Mouse (Mus musculus): ENCODE data around the gene Wars2. TPM values are rescaled to one million over a fixed set of nuclear protein-coding genes. Genes with fewer than 3 reads are reported as not detected.

The Wars2 gene
- polyA plus RNA-seq, 1 experiment from 2014 or later, result 5.5 TPM

DNA sequence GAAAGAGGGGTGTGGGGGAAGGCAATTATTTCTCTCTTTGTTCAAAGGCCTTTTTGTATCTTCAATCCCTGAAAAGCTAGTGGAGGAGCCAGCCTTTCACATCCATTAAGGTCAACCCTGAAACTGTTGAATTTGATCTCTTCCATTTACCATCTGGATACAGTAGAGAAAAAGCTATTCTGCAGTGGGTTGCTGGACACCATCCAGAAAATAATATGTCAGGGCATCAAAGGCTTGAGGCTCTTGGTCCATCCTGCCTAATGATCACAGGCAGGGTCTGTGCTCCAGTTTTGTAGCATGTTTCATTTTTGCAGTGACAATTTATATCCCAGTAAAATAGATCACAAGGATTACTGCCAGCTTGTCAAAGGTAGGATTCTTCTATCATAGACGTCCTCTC, 16.1 kb downstream of the Wars2 start:
- Histone ChIP-seq H3K27me3 (no peaks in the 10 kb centered on the region), H3K4me2 (no peak overlapping the region), H3K9ac (no peak overlapping the region), H3K4me1 (no peaks in the 10 kb centered on the region; the same call in 1 of the 2 replicates), H3K36me3 (replicated peaks) (no peaks in the 10 kb centered on the region), H3K9me3 (no peaks in the 10 kb centered on the region), H3K4me3 (replicated peaks) (no peak overlapping the region), H3K27ac (no peak overlapping the region)
- WGBS, result 45% methylated on average over 1 of the region's 1 CpGs
- ATAC-seq (ENCODE audit: low FRiP score), result no peak; the same call in 1 of the 2 replicates

DNA sequence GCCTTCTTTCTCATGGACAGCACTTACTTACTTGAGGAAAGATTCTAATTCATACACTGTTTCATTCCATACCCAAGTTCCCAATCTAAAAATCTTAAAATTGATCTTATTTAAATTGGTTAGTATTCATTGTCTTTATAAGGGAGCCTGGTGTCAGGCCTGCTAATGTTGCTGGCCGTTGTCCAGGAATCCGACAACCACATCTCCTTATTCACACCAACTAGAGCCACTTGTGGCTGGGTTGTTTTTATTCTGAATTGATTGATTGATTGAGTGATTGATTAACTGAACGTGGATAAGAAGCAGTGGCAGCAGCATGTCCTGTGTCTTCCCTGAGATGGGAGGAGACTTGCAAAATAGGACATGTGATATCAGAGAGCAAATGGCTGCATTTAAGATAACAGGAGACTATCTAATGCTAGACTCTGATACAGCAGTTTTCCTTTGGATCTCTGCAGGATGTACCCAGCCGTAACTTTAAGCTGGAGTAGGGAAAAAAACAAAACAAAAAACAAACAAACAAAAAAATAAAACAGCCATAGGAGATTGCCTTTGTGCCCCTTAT, 16.7 kb downstream of the Wars2 start:
- Histone ChIP-seq H3K4me2 (no peak overlapping the region), H3K27me3 (no peaks in the 10 kb centered on the region), H3K27ac (no peak overlapping the region), H3K36me3 (replicated peaks) (no peaks in the 10 kb centered on the region), H3K4me3 (replicated peaks) (no peak overlapping the region), H3K4me1 (no peaks in the 10 kb centered on the region; the same call in 1 of the 2 replicates), H3K9me3 (no peaks in the 10 kb centered on the region), H3K9ac (no peak overlapping the region)
- ATAC-seq (ENCODE audit: low FRiP score), result no peak
- WGBS, result 62% methylated on average over 4 of the region's 4 CpGs

DNA sequence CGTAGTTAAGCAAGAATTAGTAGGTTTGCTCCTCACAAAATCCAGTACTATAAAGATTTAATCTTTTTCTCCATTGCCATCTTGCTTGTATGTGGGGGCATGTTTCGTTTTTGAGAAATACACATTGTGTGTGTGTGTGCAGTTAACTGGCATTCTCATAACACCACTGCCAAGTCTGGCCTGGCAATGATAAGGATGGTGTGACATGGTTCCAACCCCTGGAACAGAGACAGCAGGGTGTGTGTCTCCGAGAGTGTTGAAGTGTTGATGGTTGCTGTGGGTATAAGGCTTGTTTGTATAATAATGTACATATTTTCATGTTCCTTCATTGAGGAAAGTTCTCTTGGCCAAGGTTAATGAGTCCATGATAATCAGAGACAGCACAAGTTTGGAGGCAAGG, 19.1 kb downstream of the Wars2 start:
- H3K4me3 ChIP-seq (replicated peaks), result no peak overlapping the region
- H3K4me2 ChIP-seq, result no peak overlapping the region
- H3K27me3 ChIP-seq, result no peaks in the 10 kb centered on the region
- H3K36me3 ChIP-seq (replicated peaks), result no peaks in the 10 kb centered on the region
- no peaks in the 10 kb centered on the region; the same call in 1 of the 2 replicates for H3K4me1 ChIP-seq
- ATAC-seq (ENCODE audit: low FRiP score), result no peak
- H3K27ac ChIP-seq, result no peak overlapping the region
- WGBS, result 92% methylated on average over 3 of the region's 3 CpGs
- H3K9ac ChIP-seq, result no peak overlapping the region
- no peaks in the 10 kb centered on the region for H3K9me3 ChIP-seq

DNA sequence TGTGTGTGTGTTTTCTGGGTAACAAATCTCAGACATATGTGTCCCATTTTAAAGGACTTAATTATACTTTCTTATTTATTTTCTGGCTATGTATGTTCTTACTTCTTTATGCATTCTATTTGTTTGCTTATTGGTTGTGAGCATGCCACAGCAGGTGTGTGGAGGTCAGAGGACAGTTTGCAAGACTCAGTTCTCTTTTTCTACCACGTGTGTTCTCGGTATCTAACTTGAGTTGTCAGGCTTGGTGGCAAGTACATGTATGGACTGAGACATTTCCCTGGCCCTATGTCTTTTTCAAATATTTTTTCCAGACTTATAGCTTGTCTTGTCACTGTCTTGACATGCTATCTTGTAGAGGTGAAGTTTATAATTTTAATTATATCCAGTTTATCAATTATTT, 21.3 kb downstream of the Wars2 start:
- 93% methylated on average over 2 of the region's 2 CpGs for WGBS

DNA sequence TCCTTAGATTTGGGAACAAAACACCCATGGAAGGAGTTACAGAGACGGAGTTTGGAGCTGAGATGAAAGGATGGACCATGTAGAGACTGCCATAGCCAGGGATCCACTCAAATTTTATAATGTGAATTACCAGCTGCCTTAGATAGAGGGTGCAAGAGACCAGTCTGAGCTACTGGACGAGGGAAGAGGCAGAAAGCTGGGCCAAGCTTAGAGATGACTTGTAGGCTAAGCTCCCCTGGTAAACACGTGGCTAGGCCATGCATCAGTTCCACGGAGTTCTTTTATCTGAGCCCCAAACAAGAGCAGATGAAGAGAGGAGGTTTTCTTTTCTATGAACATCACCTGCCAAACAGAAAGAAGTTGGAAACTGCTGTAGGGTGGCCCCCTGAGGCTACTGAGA, 26.9 kb downstream of the Wars2 start:
- no peak overlapping the region for H3K27ac ChIP-seq
- H3K4me3 ChIP-seq (replicated peaks), result no peak overlapping the region
- no peaks in the 10 kb centered on the region for H3K27me3 ChIP-seq
- H3K4me2 ChIP-seq, result no peak overlapping the region
- H3K9me3 ChIP-seq, result no peaks in the 10 kb centered on the region
- no peaks in the 10 kb centered on the region for H3K36me3 ChIP-seq (replicated peaks)
- H3K4me1 ChIP-seq, result no peaks in the 10 kb centered on the region
- ATAC-seq (ENCODE audit: low FRiP score), result no peak
- WGBS, result 52% methylated on average over 4 of the region's 4 CpGs
- H3K9ac ChIP-seq, result no peak overlapping the region

More for the DNA sequence above, 21.3 kb downstream of the Wars2 start:
- no peaks in the 10 kb centered on the region for H3K36me3 ChIP-seq (replicated peaks)
- no peaks in the 10 kb centered on the region; the same call in 1 of the 2 replicates for H3K4me1 ChIP-seq
- H3K9me3 ChIP-seq, result no peaks in the 10 kb centered on the region
- H3K9ac ChIP-seq, result no peak overlapping the region
- H3K27me3 ChIP-seq, result no peaks in the 10 kb centered on the region
- no peak overlapping the region for H3K4me3 ChIP-seq (replicated peaks)
- no peak overlapping the region for H3K4me2 ChIP-seq
- H3K27ac ChIP-seq, result no peak overlapping the region
- no peak for ATAC-seq (ENCODE audit: low FRiP score)

- Histone ChIP-seq H3K9ac (no peak overlapping the region), H3K4me2 (no peak overlapping the region), H3K36me3 (replicated peaks) (no peaks in the 10 kb centered on the region), H3K9me3 (no peaks in the 10 kb centered on the region), H3K27ac (no peak overlapping the region), H3K4me3 (replicated peaks) (no peak overlapping the region), H3K27me3 (no peaks in the 10 kb centered on the region), H3K4me1 (no peaks in the 10 kb centered on the region)
- no peak for ATAC-seq (ENCODE audit: low FRiP score)
- WGBS, result 90% methylated on average over 5 of the region's 5 CpGs
Observed at GRCm38 (mm10) chr3:99173178-99173577, 32.3 kb downstream of the Wars2 start.

GRCm38 (mm10) chr3:99174658-99175304, 33.9 kb downstream of the Wars2 start:
- Histone ChIP-seq H3K9ac (no peak overlapping the region), H3K36me3 (replicated peaks) (no peaks in the 10 kb centered on the region), H3K27ac (no peak overlapping the region), H3K4me3 (replicated peaks) (no peak overlapping the region), H3K4me1 (no peaks in the 10 kb centered on the region), H3K9me3 (no peaks in the 10 kb centered on the region), H3K27me3 (no peaks in the 10 kb centered on the region), H3K4me2 (no peak overlapping the region)
- WGBS, result 80% methylated on average over 9 of the region's 9 CpGs
- ATAC-seq (ENCODE audit: low FRiP score), result no peak

GRCm38 (mm10) chr3:99183355-99184016, 42.6 kb downstream of the Wars2 start:
- Histone ChIP-seq H3K27ac (no peak overlapping the region), H3K9me3 (no peaks in the 10 kb centered on the region), H3K4me1 (no peaks in the 10 kb centered on the region), H3K4me2 (no peak overlapping the region), H3K36me3 (replicated peaks) (no peaks in the 10 kb centered on the region), H3K4me3 (replicated peaks) (no peak overlapping the region), H3K9ac (no peak overlapping the region), H3K27me3 (no peaks in the 10 kb centered on the region)
- 80% methylated on average over 17 of the region's 17 CpGs for WGBS
- no peak for ATAC-seq (ENCODE audit: low FRiP score)

GRCm38 (mm10) chr3:99184373-99184772, 43.5 kb downstream of the Wars2 start:
- Histone ChIP-seq H3K4me2 (no peak overlapping the region), H3K27me3 (no peaks in the 10 kb centered on the region), H3K36me3 (replicated peaks) (no peaks in the 10 kb centered on the region), H3K4me1 (no peaks in the 10 kb centered on the region), H3K4me3 (replicated peaks) (no peak overlapping the region), H3K27ac (no peak overlapping the region), H3K9me3 (no peaks in the 10 kb centered on the region), H3K9ac (no peak overlapping the region)
- WGBS, result 70% methylated on average over 1 of the region's 1 CpGs
- ATAC-seq (ENCODE audit: low FRiP score), result no peak

DNA sequence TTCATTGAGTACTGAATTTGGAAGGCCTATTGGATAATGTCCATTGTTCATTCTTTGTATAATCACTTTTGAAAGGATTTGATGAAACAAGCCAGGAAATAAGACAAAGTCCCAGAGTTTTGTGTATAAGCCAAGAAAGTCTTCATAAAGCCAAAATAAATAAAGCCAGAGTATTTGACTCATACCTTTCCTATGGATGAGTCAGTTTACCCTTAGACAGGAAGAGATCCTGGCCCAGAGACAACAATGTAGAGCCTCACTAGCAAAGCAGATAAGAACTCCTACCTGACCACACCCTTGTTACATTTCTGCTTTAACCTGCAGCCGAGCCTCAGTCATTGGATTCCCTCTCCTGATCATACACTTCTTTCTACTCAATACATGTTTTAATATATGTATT, 47.2 kb downstream of the Wars2 start:
- no peaks in the 10 kb centered on the region for H3K27me3 ChIP-seq
- H3K4me1 ChIP-seq, result no peaks in the 10 kb centered on the region
- H3K9ac ChIP-seq, result no peak overlapping the region
- no peak overlapping the region for H3K4me2 ChIP-seq
- H3K4me3 ChIP-seq (replicated peaks), result no peak overlapping the region
- H3K9me3 ChIP-seq, result no peaks in the 10 kb centered on the region
- 92% methylated on average over 1 of the region's 1 CpGs for WGBS
- H3K27ac ChIP-seq, result no peak overlapping the region
- ATAC-seq (ENCODE audit: low FRiP score), result no peak
- H3K36me3 ChIP-seq (replicated peaks), result no peaks in the 10 kb centered on the region

DNA sequence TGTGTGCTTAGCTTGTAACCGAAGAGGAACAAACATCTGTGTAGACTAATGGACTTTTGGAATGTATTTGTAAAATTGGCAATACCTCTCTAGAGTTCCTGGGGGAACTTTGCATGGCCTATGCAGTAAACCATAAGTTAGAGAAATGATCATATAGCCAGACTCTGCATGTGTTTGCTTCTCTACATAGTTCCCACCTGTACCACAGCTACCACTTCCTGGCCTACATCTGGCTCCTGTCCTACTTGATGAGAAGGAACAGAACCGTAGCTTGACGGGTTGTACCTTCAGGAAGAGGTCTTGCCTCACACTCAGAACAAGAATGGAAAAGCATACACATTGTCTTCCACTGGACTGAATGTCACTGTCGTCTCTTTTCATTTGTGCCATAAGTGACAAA, 52.7 kb downstream of the Wars2 start:
- no peaks in the 10 kb centered on the region for H3K4me1 ChIP-seq
- no peak for ATAC-seq (ENCODE audit: low FRiP score)
- no peak overlapping the region for H3K4me2 ChIP-seq
- H3K9me3 ChIP-seq, result no peaks in the 10 kb centered on the region
- H3K36me3 ChIP-seq (replicated peaks), result no peaks in the 10 kb centered on the region
- no peaks in the 10 kb centered on the region for H3K27me3 ChIP-seq
- H3K9ac ChIP-seq, result no peak overlapping the region
- H3K4me3 ChIP-seq (replicated peaks), result no peak overlapping the region
- H3K27ac ChIP-seq, result no peak overlapping the region
- WGBS, result 75% methylated on average over 4 of the region's 4 CpGs

DNA sequence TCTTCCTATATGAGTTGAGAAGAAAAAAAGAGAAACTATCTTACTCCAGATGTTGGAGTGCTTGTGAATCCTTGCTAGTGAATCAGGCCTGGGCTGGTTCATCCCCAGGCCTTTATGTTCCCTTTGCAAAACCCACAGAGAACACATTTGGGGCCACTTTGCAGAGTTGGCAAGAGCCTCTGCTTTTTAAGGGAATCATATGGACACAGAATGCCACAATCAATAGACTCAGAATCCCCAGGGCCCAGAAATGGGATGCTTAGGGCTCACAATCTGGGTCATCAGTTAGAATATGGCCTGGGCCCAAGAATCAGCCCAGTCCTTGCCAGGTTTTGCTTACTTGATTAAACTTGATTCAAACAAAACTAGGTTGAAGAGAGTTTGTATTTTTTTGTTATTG, 62.5 kb downstream of the Wars2 start:
- no peaks in the 10 kb centered on the region for H3K4me1 ChIP-seq
- H3K4me2 ChIP-seq, result no peak overlapping the region
- no peak overlapping the region for H3K4me3 ChIP-seq (replicated peaks)
- ATAC-seq (ENCODE audit: low FRiP score), result no peak
- no peaks in the 10 kb centered on the region for H3K36me3 ChIP-seq (replicated peaks)
- no peak overlapping the region for H3K27ac ChIP-seq
- no peak overlapping the region for H3K9ac ChIP-seq
- no peaks in the 10 kb centered on the region for H3K27me3 ChIP-seq
- H3K9me3 ChIP-seq, result no peaks in the 10 kb centered on the region

DNA sequence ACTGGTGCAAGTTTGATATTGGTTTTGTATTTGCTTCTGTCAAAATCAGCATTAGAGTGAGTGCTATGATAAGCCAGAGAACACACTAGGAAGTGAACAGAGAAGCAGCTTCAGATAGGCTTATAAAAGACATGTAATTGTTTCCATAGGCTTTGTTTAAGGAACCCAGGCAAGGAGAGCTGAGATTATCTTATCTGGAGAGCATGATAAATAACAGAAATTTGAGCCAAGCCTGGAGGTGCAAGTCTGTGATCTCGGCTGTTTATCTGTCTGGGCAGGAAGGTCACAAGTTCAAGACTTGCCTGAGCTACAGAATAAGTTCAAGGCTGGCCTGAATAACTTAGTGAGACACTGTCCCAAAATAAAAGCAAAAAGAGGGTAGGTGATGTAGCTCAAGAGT, 67.5 kb downstream of the Wars2 start:
- H3K4me3 ChIP-seq (replicated peaks), result no peak overlapping the region
- 74% methylated on average over 1 of the region's 1 CpGs for WGBS
- H3K27me3 ChIP-seq, result no peaks in the 10 kb centered on the region
- no peak overlapping the region for H3K4me2 ChIP-seq
- H3K36me3 ChIP-seq (replicated peaks), result no peaks in the 10 kb centered on the region
- H3K4me1 ChIP-seq, result peaks cover 14% of the 10 kb centered on the region; the same call in 1 of the 2 replicates
- H3K9me3 ChIP-seq, result no peaks in the 10 kb centered on the region
- ATAC-seq (ENCODE audit: low FRiP score), result no peak
- H3K27ac ChIP-seq, result no peak overlapping the region
- H3K9ac ChIP-seq, result no peak overlapping the region
